ENCODE assay signal across 14 mouse cellular contexts in genomic region chr2:181312435-181312834, GRCm38 (mm10). TPM values are rescaled to one million over a fixed set of nuclear protein-coding genes. Genes with fewer than 3 reads are reported as not detected.
DNase-seq lines count a peak whose midpoint lies in the region; ATAC-seq lines count a peak whose summit lies in the region.
"Had no signal": no experiment of that assay in that cellular context is flagged by ENCODE, and none has a peak within 500 bp of the region (broad histone marks: within the 10 kb centered on the region; RNA-seq: fewer than 3 reads in every experiment).

No protein-coding gene starts in this region.

- no peak overlapping the region for H3K27ac ChIP-seq in forebrain, embryonic 13.5 days
- peak overlapping the region; percentile 86; the same call in 1 of the 2 replicates for H3K27ac ChIP-seq in hindbrain, embryonic 16.5 days (ENCODE audit: low read depth, low read length)
- peak overlapping the region; percentile 96; the same call in 1 of the 2 replicates for H3K27ac ChIP-seq in neural tube, embryonic 13.5 days (replicated peaks)
- H3K27ac ChIP-seq: embryonic facial prominence, embryonic 12.5 days had no signal

- H3K9me3 ChIP-seq in forebrain, embryonic 13.5 days (replicated peaks), result no peaks in the 10 kb centered on the region
- no peaks in the 10 kb centered on the region for H3K9me3 ChIP-seq in hindbrain, embryonic 16.5 days (ENCODE audit: control insufficient read depth, low read length)
- no peaks in the 10 kb centered on the region for H3K9me3 ChIP-seq in neural tube, embryonic 13.5 days
- H3K9me3 ChIP-seq: embryonic facial prominence, embryonic 12.5 days had no signal

- peak overlapping the region; percentile 81 for H3K4me2 ChIP-seq in forebrain, embryonic 13.5 days
- peak overlapping the region; percentile 86 for H3K4me2 ChIP-seq in hindbrain, embryonic 16.5 days (ENCODE audit: low read length)
- peak overlapping the region; percentile 80 for H3K4me2 ChIP-seq in neural tube, embryonic 13.5 days
- H3K4me2 ChIP-seq: liver, embryonic 11.5 days had no signal

- H3K9ac ChIP-seq in forebrain, embryonic 13.5 days, result peak overlapping the region; percentile 81
- H3K9ac ChIP-seq in hindbrain, embryonic 16.5 days (ENCODE audit: low read depth, low read length), result peak overlapping the region; percentile 89
- peak overlapping the region; percentile 94 for H3K9ac ChIP-seq in neural tube, embryonic 13.5 days
- H3K9ac ChIP-seq: embryonic facial prominence, embryonic 12.5 days had no signal

- 81% methylated on average over 3 of the region's 3 CpGs for WGBS in forebrain, embryonic 13.5 days
- WGBS in hindbrain, embryonic 16.5 days, result 55% methylated on average over 3 of the region's 3 CpGs
- 63% methylated on average over 3 of the region's 3 CpGs for WGBS in neural tube, embryonic 13.5 days

- peaks cover 3% of the 10 kb centered on the region; the same call in 1 of the 2 replicates for H3K27me3 ChIP-seq in forebrain, embryonic 13.5 days
- no peaks in the 10 kb centered on the region for H3K27me3 ChIP-seq in hindbrain, embryonic 16.5 days (replicated peaks; ENCODE audit: control insufficient read depth, insufficient read depth, low read length)
- 0 out of 2 replicates have a peak, but pooled peaks cover 17% of the 10 kb centered on the region for H3K27me3 ChIP-seq in neural tube, embryonic 13.5 days

- ATAC-seq in cerebellum, adult (ENCODE audit: insufficient number of reproducible peaks, low FRiP score, low TSS enrichment), result no peak
- no peak for ATAC-seq in forebrain, embryonic 13.5 days
- ATAC-seq in hindbrain, embryonic 16.5 days, result no peak
- no peak for ATAC-seq in neural tube, embryonic 13.5 days (ENCODE audit: low read depth)
- ATAC-seq in inflammation-experienced regulatory T-cells, adult 6 months, result no peak

- peak; percentile 47 for DNase-seq in cerebellum, adult 9-11 months
- no peak for DNase-seq in lung, adult 18-20 months
- no peak for DNase-seq in right cerebral cortex, adult 2 months (ENCODE audit: low spot score in 2 of 2)
- DNase-seq: adrenal gland, postnatal 36 days; kidney, adult 2 months; lung, postnatal 14 days; retina, postnatal 1 day had no signal

- H3K4me3 ChIP-seq in forebrain, embryonic 13.5 days, result peak overlapping the region; percentile 65
- H3K4me3 ChIP-seq in hindbrain, embryonic 16.5 days (ENCODE audit: low read length), result peak overlapping the region; percentile 73
- peak overlapping the region; percentile 71 for H3K4me3 ChIP-seq in neural tube, embryonic 13.5 days

- peaks cover 17% of the 10 kb centered on the region for H3K36me3 ChIP-seq in forebrain, embryonic 13.5 days (ENCODE audit: poor library complexity, severe bottlenecking)
- H3K36me3 ChIP-seq in hindbrain, embryonic 16.5 days (ENCODE audit: control insufficient read depth, insufficient read depth, low read length), result peaks cover 15% of the 10 kb centered on the region
- peaks cover 19% of the 10 kb centered on the region for H3K36me3 ChIP-seq in neural tube, embryonic 13.5 days
- H3K36me3 ChIP-seq: embryonic facial prominence, embryonic 12.5 days had no signal

- peaks cover 28% of the 10 kb centered on the region for H3K4me1 ChIP-seq in forebrain, embryonic 13.5 days
- H3K4me1 ChIP-seq in hindbrain, embryonic 16.5 days (ENCODE audit: control insufficient read depth, insufficient read depth, low read depth, low read length), result peaks cover 15% of the 10 kb centered on the region
- H3K4me1 ChIP-seq in neural tube, embryonic 13.5 days (replicated peaks), result peaks cover 32% of the 10 kb centered on the region

RNA-seq across cellular contexts. Expression of gene Stmn3, which starts 1.9 kb away (rescaled TPM):
- 651 and 655 TPM in 2 replicates for polyA plus RNA-seq in forebrain, embryonic 13.5 days (2015; fragmentation: Nextera tagmentation; extraction: Ambion mirVana)
- polyA plus RNA-seq in hindbrain, embryonic 16.5 days (2015; fragmentation: Nextera tagmentation; extraction: Ambion mirVana), result 1,680 and 1,967 TPM in 2 replicates
- polyA plus RNA-seq in neural tube, embryonic 13.5 days (2015; fragmentation: Nextera tagmentation; extraction: Ambion mirVana), result 1,090 and 1,260 TPM in 2 replicates
- polyA plus RNA-seq in inflammation-experienced regulatory T-cells, adult 6 months (2017; shearing (Covaris generic)), result not detected

RNA-seq across cellular contexts. Expression of gene Rtel1, which starts 7.1 kb away (rescaled TPM):
- 35.9 and 49.3 TPM in 2 replicates for polyA plus RNA-seq in forebrain, embryonic 13.5 days (2015; fragmentation: Nextera tagmentation; extraction: Ambion mirVana)
- 33.7 and 38.2 TPM in 2 replicates for polyA plus RNA-seq in hindbrain, embryonic 16.5 days (2015; fragmentation: Nextera tagmentation; extraction: Ambion mirVana)
- polyA plus RNA-seq in neural tube, embryonic 13.5 days (2015; fragmentation: Nextera tagmentation; extraction: Ambion mirVana), result 28.8 and 30.1 TPM in 2 replicates
- 10 to 100 TPM; 31.4 to 34.5 (median 32.2) TPM for polyA plus RNA-seq in inflammation-experienced regulatory T-cells, adult 6 months (2017; shearing (Covaris generic))

RNA-seq across cellular contexts. Expression of gene Gmeb2, which starts 24.6 kb away (rescaled TPM):
- 19.5 and 20.5 TPM in 2 replicates for polyA plus RNA-seq in forebrain, embryonic 13.5 days (2015; fragmentation: Nextera tagmentation; extraction: Ambion mirVana)
- polyA plus RNA-seq in hindbrain, embryonic 16.5 days (2015; fragmentation: Nextera tagmentation; extraction: Ambion mirVana), result 13.0 and 15.6 TPM in 2 replicates
- 15.1 and 15.4 TPM in 2 replicates for polyA plus RNA-seq in neural tube, embryonic 13.5 days (2015; fragmentation: Nextera tagmentation; extraction: Ambion mirVana)
- polyA plus RNA-seq in inflammation-experienced regulatory T-cells, adult 6 months (2017; shearing (Covaris generic)), result 10 to 100 TPM in 2 of 3 experiments, 1 to 10 TPM in 1; 9.1 to 12.8 (median 11.0) TPM

RNA-seq across cellular contexts. Expression of gene Zgpat, which starts 52.3 kb away (rescaled TPM):
- 54.6 and 58.5 TPM in 2 replicates for polyA plus RNA-seq in forebrain, embryonic 13.5 days (2015; fragmentation: Nextera tagmentation; extraction: Ambion mirVana)
- polyA plus RNA-seq in hindbrain, embryonic 16.5 days (2015; fragmentation: Nextera tagmentation; extraction: Ambion mirVana), result 75.0 and 83.7 TPM in 2 replicates
- polyA plus RNA-seq in neural tube, embryonic 13.5 days (2015; fragmentation: Nextera tagmentation; extraction: Ambion mirVana), result 61.4 and 67.4 TPM in 2 replicates
- 10 to 100 TPM; 18.5 to 21.8 (median 20.9) TPM for polyA plus RNA-seq in inflammation-experienced regulatory T-cells, adult 6 months (2017; shearing (Covaris generic))

RNA-seq across cellular contexts. Expression of gene Arfrp1, which starts 52.8 kb away (rescaled TPM):
- polyA plus RNA-seq in forebrain, embryonic 13.5 days (2015; fragmentation: Nextera tagmentation; extraction: Ambion mirVana), result 90.5 and 98.2 TPM in 2 replicates
- polyA plus RNA-seq in hindbrain, embryonic 16.5 days (2015; fragmentation: Nextera tagmentation; extraction: Ambion mirVana), result 83.5 and 87.2 TPM in 2 replicates
- 82.6 and 85.9 TPM in 2 replicates for polyA plus RNA-seq in neural tube, embryonic 13.5 days (2015; fragmentation: Nextera tagmentation; extraction: Ambion mirVana)
- 10 to 100 TPM; 60.4 to 69.3 (median 60.4) TPM for polyA plus RNA-seq in inflammation-experienced regulatory T-cells, adult 6 months (2017; shearing (Covaris generic))

Comparison
In these comparisons a context has a peak if more than half of its experiments do, and no peak if none do; other contexts are left out.
1. RNA of gene Stmn3, which starts 1.9 kb away (polyA plus RNA-seq): 1,680 to 1,967 TPM in hindbrain, embryonic 16.5 days, 1,090 to 1,260 TPM in neural tube, embryonic 13.5 days and 651 to 655 TPM in forebrain, embryonic 13.5 days; not detected in inflammation-experienced regulatory T-cells, adult 6 months; every median in the first group is over 100 times any median in the second.
2. Peak in every context shown above with its lines, with median percentiles within 50 percentile points of each other: H3K4me2 ChIP-seq, H3K4me3 ChIP-seq and H3K9ac ChIP-seq.